Mouse (Mus musculus) mature B cell (primary cell): ENCODE measurements around the gene Zfp12.

Experiments
- in situ Hi-C: fragments of 300-500 bp; cut with MboI; formaldehyde crosslinking; loops from 2 replicates; pipeline ENCODE4 v1.14.3; 2019

The Zfp12 gene

GRCm38 (mm10) chr5:143266794-143267193, 31.8 kb downstream of the Zfp12 start:
- in situ Hi-C loops: no loop called here

DNA sequence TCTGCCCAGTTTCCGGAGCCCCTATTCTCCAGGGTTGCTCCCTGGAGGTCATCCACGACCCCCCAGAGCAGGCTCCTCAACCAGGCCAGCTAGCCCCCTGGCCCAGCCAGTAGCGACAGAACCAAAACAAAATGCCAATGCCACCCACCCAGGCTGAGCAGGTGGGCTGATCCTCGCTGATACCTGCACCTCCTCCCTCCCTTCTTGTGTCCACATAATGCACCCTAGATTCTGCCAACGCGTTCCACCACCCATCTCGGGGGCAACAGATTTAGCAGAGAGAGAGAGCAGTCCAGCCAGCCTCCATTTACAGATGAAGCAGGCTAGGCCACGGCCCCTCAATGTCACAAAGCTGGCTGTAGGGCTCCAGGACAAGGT, 34.0 kb downstream of the Zfp12 start:
- in situ Hi-C loops: no loop called here

- in situ Hi-C loops: no loop called here
Measured at GRCm38 (mm10) chr5:143269363-143270150, 34.6 kb downstream of the Zfp12 start, which contains the start of gene Zfp316. Gene Zfp316 (minus strand): TSS chr5:143270022.

DNA sequence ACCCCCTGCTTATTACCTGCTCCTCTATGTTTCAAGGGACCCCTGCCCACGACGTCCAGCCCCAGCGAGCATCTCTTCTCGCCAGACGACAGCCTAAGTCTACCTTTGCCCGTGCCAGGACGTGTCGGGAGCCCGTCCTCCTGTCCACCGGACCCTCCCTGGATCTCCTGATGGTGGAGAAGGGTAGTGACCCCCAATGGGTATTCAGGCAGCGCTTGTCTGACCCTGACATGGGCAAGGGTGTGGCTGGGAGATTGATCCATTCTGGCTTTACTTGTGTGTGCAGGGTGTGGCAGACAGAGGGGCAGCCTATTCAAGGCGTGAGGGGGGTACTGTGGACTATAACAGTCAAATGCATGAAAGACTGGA, 35.2 kb downstream of the Zfp12 start:
- in situ Hi-C loops: no loop called here

DNA sequence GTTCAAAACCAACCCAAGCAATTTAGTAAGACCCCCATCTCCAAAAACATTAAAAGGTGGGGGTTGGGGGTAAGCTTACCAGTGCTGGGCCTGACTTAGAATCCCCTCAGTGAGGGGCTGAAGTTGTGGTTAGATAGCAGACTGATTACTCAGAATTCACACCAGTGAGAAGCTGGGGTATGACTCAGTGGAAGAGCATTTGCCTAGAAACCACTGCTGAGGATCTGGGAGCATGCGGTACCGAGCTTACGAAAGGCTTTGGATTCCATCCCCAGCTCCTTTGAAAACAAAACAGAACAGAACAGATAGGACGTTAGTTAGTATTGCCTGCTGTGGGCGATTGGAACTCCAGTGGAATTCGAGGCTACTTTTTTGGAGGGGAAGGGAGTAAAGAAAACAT, 36.7 kb downstream of the Zfp12 start:
- in situ Hi-C loops: no loop called here

DNA sequence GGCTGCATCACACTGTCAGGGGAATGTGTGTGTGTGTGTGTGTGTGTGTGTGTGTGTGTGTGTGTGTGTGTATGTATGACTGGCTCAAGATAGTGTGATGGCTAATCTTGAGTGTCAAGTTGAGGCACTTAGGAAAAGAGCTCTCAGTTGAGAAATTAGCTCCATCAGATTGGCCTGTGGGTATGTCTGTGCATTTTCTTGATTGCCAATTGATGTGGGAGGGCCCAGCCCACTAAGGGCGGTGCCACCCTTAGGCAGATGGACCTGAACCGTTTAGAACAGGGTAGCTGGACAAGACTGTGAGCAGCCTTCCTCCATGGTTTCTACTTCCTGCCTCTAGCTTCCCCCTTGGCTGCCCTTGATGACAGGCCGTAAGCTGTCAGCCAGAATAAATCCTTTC, 37.1 kb downstream of the Zfp12 start:
- in situ Hi-C loops: no loop called here

- in situ Hi-C loops: no loop called here
Measured at GRCm38 (mm10) chr5:143272540-143273330, 37.8 kb downstream of the Zfp12 start.

GRCm38 (mm10) chr5:143275761-143276160, 40.8 kb downstream of the Zfp12 start:
- in situ Hi-C loops: no loop called here

DNA sequence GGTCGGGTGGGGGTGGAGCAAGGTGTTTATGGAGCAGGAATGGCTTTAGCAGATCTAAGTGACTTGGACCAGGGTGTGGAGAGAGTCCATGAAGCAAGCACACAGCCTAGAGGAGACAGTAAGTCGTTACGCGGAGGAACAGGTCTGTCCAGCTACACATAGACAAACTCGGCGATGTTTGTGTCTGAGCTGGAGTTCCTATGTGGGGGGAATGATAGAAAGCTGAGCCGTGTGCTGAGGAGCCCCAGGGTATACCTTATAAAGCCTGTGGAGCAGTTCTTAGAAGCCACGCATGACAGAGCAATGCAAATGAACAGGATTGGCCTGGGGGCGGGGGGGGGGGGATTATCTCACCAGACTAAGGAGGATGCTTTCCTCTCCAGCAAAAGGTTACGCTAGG, 44.3 kb downstream of the Zfp12 start:
- in situ Hi-C loops: no loop called here

DNA sequence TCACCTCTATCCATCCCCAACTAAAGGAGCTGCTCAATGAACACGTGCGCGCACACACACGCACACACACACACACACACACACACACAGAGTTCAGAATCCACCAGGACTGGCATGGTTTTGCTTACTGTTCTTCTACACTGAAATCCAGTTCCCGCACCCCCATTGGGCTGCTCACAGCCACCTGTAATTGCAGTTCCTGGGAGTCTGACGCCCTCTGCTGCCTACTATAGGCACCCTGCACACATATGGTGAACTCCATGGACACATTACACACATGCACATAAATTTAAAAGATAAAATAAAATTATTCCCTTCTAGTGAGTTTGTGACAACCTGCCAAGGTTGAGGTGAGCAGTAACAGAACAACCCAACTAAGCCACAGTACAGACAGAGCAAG, 49.8 kb downstream of the Zfp12 start:
- in situ Hi-C loops: no loop called here

- in situ Hi-C loops: no loop called here
Measured at GRCm38 (mm10) chr5:143287774-143288328, 52.9 kb downstream of the Zfp12 start.

GRCm38 (mm10) chr5:143288378-143288911, 53.5 kb downstream of the Zfp12 start:
- in situ Hi-C loops: no loop called here

DNA sequence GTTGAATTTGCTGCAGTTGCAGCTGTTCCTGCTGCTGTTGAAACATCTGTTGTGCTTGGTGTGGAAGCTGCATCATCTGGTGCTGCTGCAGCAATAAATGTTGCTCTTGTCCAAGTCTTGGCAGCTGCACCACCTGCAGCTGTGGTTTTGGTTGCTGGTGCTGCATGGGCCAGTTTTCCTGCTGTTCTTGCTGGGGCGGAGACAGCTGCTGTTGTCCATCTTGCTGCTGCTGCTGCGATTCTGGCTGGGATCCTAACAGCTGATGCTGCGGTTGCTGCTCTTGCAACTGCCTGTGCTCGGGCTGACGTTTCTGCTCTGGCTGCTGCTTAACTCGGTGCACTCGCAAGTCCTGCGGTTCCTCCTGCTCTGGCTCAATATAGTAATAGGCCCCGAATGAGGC, 54.3 kb downstream of the Zfp12 start:
- in situ Hi-C loops: no loop called here

GRCm38 (mm10) chr5:143292879-143293278, 57.9 kb downstream of the Zfp12 start:
- in situ Hi-C loops: no loop called here

DNA sequence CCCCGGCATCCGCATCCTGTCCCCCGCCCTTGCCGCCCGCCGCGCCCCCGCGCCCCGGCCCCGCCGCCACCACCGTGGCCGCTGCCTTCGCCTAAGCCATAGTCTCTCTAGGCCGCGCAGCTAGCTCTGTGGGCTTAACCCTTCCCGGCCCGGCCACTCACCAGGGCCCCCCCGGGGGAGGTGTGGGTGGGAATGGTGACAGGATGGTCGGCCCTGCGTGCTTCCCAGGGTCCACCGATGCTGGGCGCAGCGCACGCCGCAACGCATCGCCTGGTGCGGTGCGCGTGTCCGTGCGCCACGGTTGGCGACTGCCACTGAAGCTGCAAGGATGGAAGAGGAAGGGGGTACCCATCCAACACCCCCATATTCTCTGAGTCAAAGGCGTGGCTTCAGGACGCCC, 58.4 kb downstream of the Zfp12 start, which contains the start of gene Zfp853:
Gene Zfp853, minus strand, starts transcription at position 220 of the 400 bp plus-strand sequence.
- in situ Hi-C loops: no loop called here

DNA sequence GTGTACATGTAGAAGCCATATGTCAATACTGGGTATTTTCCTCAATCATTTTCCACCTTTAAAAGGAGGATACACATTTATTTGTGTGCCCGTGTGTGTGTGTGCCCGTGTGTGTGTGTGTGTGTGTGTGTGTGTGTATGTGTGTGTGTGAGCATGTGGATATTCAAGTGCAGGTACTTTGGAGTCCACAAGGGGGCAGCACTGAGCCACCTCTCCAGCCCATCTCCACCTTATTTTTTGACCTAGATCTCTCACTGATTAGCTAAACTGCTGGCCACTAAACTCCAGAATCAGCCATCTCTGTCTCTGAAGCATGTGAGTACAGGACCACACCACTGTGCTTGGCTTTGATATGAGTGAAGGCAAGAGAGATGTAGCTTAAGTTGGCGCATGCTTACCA, 59.9 kb downstream of the Zfp12 start:
- in situ Hi-C loops: no loop called here

- in situ Hi-C loops: no loop called here
Measured at GRCm38 (mm10) chr5:143295330-143295729, 60.4 kb downstream of the Zfp12 start.

GRCm38 (mm10) chr5:143297986-143298385, 63.0 kb downstream of the Zfp12 start:
- in situ Hi-C loops: no loop called here

DNA sequence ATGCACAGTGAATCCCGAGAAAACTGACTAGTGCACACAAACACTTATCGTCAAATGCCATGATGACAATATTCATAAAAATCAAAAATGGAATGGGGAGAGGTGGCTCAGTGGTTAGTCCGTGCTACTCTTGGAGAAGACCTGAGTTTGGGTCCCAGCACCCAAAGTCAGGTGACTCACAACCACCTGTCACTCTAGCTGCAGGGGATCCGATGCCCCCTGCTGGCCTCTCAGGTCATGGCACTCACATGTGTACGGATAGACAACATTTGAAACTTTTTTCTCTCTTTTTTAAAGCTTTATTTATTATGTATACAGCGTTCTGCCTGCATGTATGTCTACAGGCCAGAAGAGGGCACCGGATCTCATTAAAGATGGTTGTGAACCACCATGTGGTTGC, 63.4 kb downstream of the Zfp12 start:
- in situ Hi-C loops: no loop called here
